Mouse (Mus musculus): ENCODE results near the gene Fubp3. TPM values are rescaled to one million over a fixed set of nuclear protein-coding genes. Genes with fewer than 3 reads are reported as not detected.

The Fubp3 gene
- 56.7 and 61.2 TPM in 2 replicates for polyA plus RNA-seq (2015; fragmentation: Nextera tagmentation; extraction: Ambion mirVana)

- WGBS, result 1% methylated on average over 51 of the region's 51 CpGs
- peak; percentile 97 for ATAC-seq
- Histone ChIP-seq H3K9me3 (ENCODE audit: control insufficient read depth, low read length) (no peaks in the 10 kb centered on the region), H3K27me3 (replicated peaks; ENCODE audit: control insufficient read depth, insufficient read depth, low read length) (no peaks in the 10 kb centered on the region), H3K27ac (ENCODE audit: low read length) (peak within 1 kb of the TSS; percentile 89), H3K4me1 (ENCODE audit: control insufficient read depth, insufficient read depth, low read length) (peaks cover 9% of the 10 kb centered on the region), H3K4me2 (ENCODE audit: low read depth, low read length) (peak within 1 kb of the TSS; percentile 86), H3K9ac (ENCODE audit: low read depth, low read length) (peak within 1 kb of the TSS; percentile 92), H3K36me3 (ENCODE audit: control insufficient read depth, insufficient read depth, low read length) (no peaks in the 10 kb centered on the region), H3K4me3 (ENCODE audit: low read length) (peak within 1 kb of the TSS; percentile 88)
These were observed at the start of gene Fubp3 for GRCm38 (mm10) chr2:31572051-31572914. TSS of gene Fubp3 (plus strand) at chr2:31572651.

DNA sequence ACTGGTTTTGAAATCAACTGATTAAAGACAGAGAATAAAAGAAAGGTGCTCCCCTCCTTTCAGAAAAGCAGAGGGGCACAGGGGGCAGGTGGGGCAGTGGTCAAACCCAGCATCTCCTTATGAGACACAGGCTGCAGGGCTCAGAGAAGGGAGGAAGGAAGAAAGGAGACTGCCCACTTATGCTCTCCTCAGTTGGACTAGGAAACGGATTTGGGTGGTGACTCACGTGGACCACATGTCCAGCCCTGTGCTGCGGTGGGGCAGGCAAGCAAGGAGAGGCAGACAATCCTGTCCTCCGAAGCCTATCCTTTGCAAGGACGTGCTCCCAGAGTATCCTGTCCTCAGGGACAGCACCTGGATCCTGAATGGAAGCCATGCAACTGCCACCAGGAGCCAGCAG lies 47.8 kb upstream of the Fubp3 start:
- Histone ChIP-seq H3K9me3 (ENCODE audit: control insufficient read depth, low read length) (no peaks in the 10 kb centered on the region), H3K4me1 (ENCODE audit: control insufficient read depth, insufficient read depth, low read length) (no peaks in the 10 kb centered on the region), H3K4me2 (ENCODE audit: low read depth, low read length) (no peak overlapping the region), H3K36me3 (ENCODE audit: control insufficient read depth, insufficient read depth, low read length) (no peaks in the 10 kb centered on the region), H3K27me3 (replicated peaks; ENCODE audit: control insufficient read depth, insufficient read depth, low read length) (no peaks in the 10 kb centered on the region), H3K4me3 (ENCODE audit: low read length) (no peak overlapping the region), H3K27ac (ENCODE audit: low read length) (no peak overlapping the region), H3K9ac (ENCODE audit: low read depth, low read length) (no peak overlapping the region)
- ATAC-seq, result no peak
- whole genome bisulfite sequencing, result 73% methylated on average over 5 of the region's 5 CpGs

- no peaks in the 10 kb centered on the region for H3K27me3 ChIP-seq (replicated peaks; ENCODE audit: control insufficient read depth, insufficient read depth, low read length)
- whole genome bisulfite sequencing, result 33% methylated on average over 10 of the region's 10 CpGs
These were observed 46.7 kb upstream of the Fubp3 start for GRCm38 (mm10) chr2:31525778-31526177.

GRCm38 (mm10) chr2:31530201-31530600 lies 42.2 kb upstream of the Fubp3 start:
- H3K4me3 ChIP-seq (ENCODE audit: low read length), result no peak overlapping the region
- no peak for ATAC-seq
- H3K9ac ChIP-seq (ENCODE audit: low read depth, low read length), result no peak overlapping the region
- no peaks in the 10 kb centered on the region for H3K27me3 ChIP-seq (replicated peaks; ENCODE audit: control insufficient read depth, insufficient read depth, low read length)
- H3K4me1 ChIP-seq (ENCODE audit: control insufficient read depth, insufficient read depth, low read length), result no peaks in the 10 kb centered on the region
- H3K36me3 ChIP-seq (ENCODE audit: control insufficient read depth, insufficient read depth, low read length), result no peaks in the 10 kb centered on the region
- H3K4me2 ChIP-seq (ENCODE audit: low read depth, low read length), result no peak overlapping the region
- WGBS, result 51% methylated on average over 5 of the region's 5 CpGs
- no peaks in the 10 kb centered on the region for H3K9me3 ChIP-seq (ENCODE audit: control insufficient read depth, low read length)
- H3K27ac ChIP-seq (ENCODE audit: low read length), result no peak overlapping the region

More at GRCm38 (mm10) chr2:31525778-31526177, 46.7 kb upstream of the Fubp3 start:
- H3K4me3 ChIP-seq (ENCODE audit: low read length), result no peak overlapping the region
- ATAC-seq, result no peak
- H3K4me1 ChIP-seq (ENCODE audit: control insufficient read depth, insufficient read depth, low read length), result no peaks in the 10 kb centered on the region
- H3K9me3 ChIP-seq (ENCODE audit: control insufficient read depth, low read length), result no peaks in the 10 kb centered on the region
- no peak overlapping the region for H3K27ac ChIP-seq (ENCODE audit: low read length)
- no peak overlapping the region for H3K9ac ChIP-seq (ENCODE audit: low read depth, low read length)
- H3K36me3 ChIP-seq (ENCODE audit: control insufficient read depth, insufficient read depth, low read length), result no peaks in the 10 kb centered on the region
- H3K4me2 ChIP-seq (ENCODE audit: low read depth, low read length), result no peak overlapping the region

DNA sequence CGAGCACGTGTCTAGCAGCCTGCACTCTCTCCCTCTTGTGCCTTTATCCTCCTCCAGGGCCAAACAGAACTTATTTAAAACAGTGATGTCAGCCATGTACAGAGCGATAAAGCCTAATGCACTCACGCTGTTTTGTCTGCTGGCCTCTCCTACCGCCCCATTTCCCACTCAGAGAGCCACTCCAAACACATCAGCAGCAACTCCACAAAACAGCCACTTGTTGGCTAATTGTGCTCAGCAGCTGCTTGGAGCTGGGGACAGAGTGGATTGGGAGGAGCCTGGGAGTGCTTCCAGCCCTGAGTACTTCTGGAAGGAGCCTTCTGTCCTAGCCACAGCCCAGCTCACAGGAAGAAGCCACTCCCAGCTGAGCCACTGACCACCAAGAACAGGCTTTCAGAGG lies 35.4 kb upstream of the Fubp3 start:
- Histone ChIP-seq H3K4me2 (ENCODE audit: low read depth, low read length) (no peak overlapping the region), H3K4me3 (ENCODE audit: low read length) (no peak overlapping the region), H3K9ac (ENCODE audit: low read depth, low read length) (no peak overlapping the region), H3K4me1 (ENCODE audit: control insufficient read depth, insufficient read depth, low read length) (no peaks in the 10 kb centered on the region), H3K9me3 (ENCODE audit: control insufficient read depth, low read length) (no peaks in the 10 kb centered on the region), H3K27ac (ENCODE audit: low read length) (no peak overlapping the region), H3K36me3 (ENCODE audit: control insufficient read depth, insufficient read depth, low read length) (no peaks in the 10 kb centered on the region), H3K27me3 (replicated peaks; ENCODE audit: control insufficient read depth, insufficient read depth, low read length) (no peaks in the 10 kb centered on the region)
- peak; percentile 77 for ATAC-seq
- WGBS, result 57% methylated on average over 5 of the region's 5 CpGs

- no peak for ATAC-seq
- no peaks in the 10 kb centered on the region for H3K9me3 ChIP-seq (ENCODE audit: control insufficient read depth, low read length)
- no peaks in the 10 kb centered on the region for H3K4me1 ChIP-seq (ENCODE audit: control insufficient read depth, insufficient read depth, low read length)
- no peaks in the 10 kb centered on the region for H3K36me3 ChIP-seq (ENCODE audit: control insufficient read depth, insufficient read depth, low read length)
- 69% methylated on average over 5 of the region's 5 CpGs for WGBS
- H3K9ac ChIP-seq (ENCODE audit: low read depth, low read length), result no peak overlapping the region
- no peak overlapping the region for H3K4me2 ChIP-seq (ENCODE audit: low read depth, low read length)
- no peak overlapping the region for H3K27ac ChIP-seq (ENCODE audit: low read length)
- H3K27me3 ChIP-seq (replicated peaks; ENCODE audit: control insufficient read depth, insufficient read depth, low read length), result no peaks in the 10 kb centered on the region
- H3K4me3 ChIP-seq (ENCODE audit: low read length), result no peak overlapping the region
These were observed 33.7 kb upstream of the Fubp3 start for GRCm38 (mm10) chr2:31538745-31539144.

DNA sequence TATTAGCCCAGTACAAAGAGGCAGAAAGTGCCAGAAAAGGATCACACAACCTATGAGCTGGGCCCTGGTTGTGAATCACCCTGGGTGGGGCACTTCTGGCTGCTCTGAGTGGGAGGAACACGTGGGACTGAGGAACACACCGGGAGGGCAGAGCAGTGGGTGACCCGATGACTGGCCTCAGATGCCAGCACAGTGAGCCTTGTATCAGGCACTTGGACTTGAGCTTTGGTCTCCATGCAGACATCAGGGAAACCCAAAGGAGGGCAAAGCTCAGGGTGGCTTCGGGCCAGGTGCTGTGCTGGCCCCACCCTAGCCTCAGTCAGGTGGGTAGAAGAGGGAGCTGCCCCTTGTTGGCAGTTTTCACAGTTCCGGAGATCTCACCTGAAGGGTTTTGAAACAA lies 30.9 kb upstream of the Fubp3 start:
- WGBS, result 79% methylated on average over 5 of the region's 5 CpGs
- H3K4me1 ChIP-seq (ENCODE audit: control insufficient read depth, insufficient read depth, low read length), result no peaks in the 10 kb centered on the region
- no peak overlapping the region for H3K27ac ChIP-seq (ENCODE audit: low read length)

GRCm38 (mm10) chr2:31547726-31548125 lies 24.7 kb upstream of the Fubp3 start:
- no peak overlapping the region for H3K4me2 ChIP-seq (ENCODE audit: low read depth, low read length)
- no peak for ATAC-seq
- H3K27ac ChIP-seq (ENCODE audit: low read length), result no peak overlapping the region
- H3K4me3 ChIP-seq (ENCODE audit: low read length), result no peak overlapping the region
- H3K4me1 ChIP-seq (ENCODE audit: control insufficient read depth, insufficient read depth, low read length), result no peaks in the 10 kb centered on the region
- H3K9me3 ChIP-seq (ENCODE audit: control insufficient read depth, low read length), result no peaks in the 10 kb centered on the region
- WGBS, result 63% methylated on average over 11 of the region's 11 CpGs
- H3K36me3 ChIP-seq (ENCODE audit: control insufficient read depth, insufficient read depth, low read length), result no peaks in the 10 kb centered on the region
- H3K9ac ChIP-seq (ENCODE audit: low read depth, low read length), result no peak overlapping the region
- no peaks in the 10 kb centered on the region for H3K27me3 ChIP-seq (replicated peaks; ENCODE audit: control insufficient read depth, insufficient read depth, low read length)

More for the DNA sequence above, 30.9 kb upstream of the Fubp3 start:
- Histone ChIP-seq H3K4me3 (ENCODE audit: low read length) (no peak overlapping the region), H3K9ac (ENCODE audit: low read depth, low read length) (no peak overlapping the region), H3K36me3 (ENCODE audit: control insufficient read depth, insufficient read depth, low read length) (no peaks in the 10 kb centered on the region), H3K9me3 (ENCODE audit: control insufficient read depth, low read length) (no peaks in the 10 kb centered on the region), H3K4me2 (ENCODE audit: low read depth, low read length) (no peak overlapping the region), H3K27me3 (replicated peaks; ENCODE audit: control insufficient read depth, insufficient read depth, low read length) (no peaks in the 10 kb centered on the region)
- peak; percentile 59 for ATAC-seq

DNA sequence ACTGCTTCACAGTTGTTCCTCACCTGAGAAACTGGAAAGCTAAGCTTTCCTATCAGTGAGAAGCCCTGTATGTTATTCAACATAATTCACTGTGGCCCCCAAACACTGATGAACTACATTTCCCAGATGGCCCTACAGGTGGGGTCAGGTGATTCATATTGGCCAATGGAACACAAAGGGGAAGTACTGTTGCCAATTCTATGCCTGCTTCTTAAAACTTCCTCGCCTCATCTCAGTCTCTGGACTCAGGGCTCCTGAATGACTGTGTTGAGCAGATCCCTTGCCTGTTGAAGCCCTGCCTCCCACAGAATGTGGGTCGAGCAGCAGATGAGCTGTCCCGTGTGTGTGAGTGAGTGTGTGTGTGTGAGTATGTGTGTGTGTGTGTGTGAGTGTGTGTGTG lies 21.9 kb upstream of the Fubp3 start:
- WGBS, result 82% methylated on average over 3 of the region's 3 CpGs
- Histone ChIP-seq H3K4me2 (ENCODE audit: low read depth, low read length) (no peak overlapping the region), H3K9me3 (ENCODE audit: control insufficient read depth, low read length) (no peaks in the 10 kb centered on the region), H3K36me3 (ENCODE audit: control insufficient read depth, insufficient read depth, low read length) (no peaks in the 10 kb centered on the region), H3K9ac (ENCODE audit: low read depth, low read length) (no peak overlapping the region), H3K27me3 (replicated peaks; ENCODE audit: control insufficient read depth, insufficient read depth, low read length) (no peaks in the 10 kb centered on the region), H3K27ac (ENCODE audit: low read length) (no peak overlapping the region), H3K4me3 (ENCODE audit: low read length) (no peak overlapping the region), H3K4me1 (ENCODE audit: control insufficient read depth, insufficient read depth, low read length) (no peaks in the 10 kb centered on the region)
- no peak for ATAC-seq

All from intestine, embryonic 16.5 days (tissue).